Mouse (Mus musculus) kidney, adult 8-10 months (tissue): Measurements from ENCODE around the gene Pnpla7.

Experiments
- DNase-seq, 2 experiments: peaks; one replicate each; pipeline ENCODE4 v3.0.0; 2022

Pnpla7 gene

DNA sequence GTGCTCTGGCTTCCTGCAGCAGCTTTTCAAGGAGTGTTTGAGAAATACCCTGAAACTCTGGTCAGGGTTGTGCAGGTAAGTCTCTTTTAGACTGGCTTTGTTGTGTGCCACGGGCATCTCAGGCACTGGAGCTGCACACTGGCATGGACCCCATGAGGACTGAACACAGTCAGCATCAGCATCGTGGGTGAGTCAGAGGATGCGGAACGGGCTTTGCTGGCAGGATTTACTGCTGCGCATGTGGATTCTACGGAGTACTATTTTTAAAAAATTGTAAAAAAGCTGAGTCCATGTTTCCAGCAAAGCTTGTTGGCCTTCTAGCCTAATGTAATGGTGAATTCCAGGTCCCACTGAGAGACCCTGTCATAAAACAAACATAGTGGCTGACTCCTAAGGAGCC lies 19.5 kb downstream of the Pnpla7 start:
- DNase-seq, result no peak

- DNase-seq, result no peak
Measured at GRCm38 (mm10) chr2:24996471-24996870, 20.6 kb downstream of the Pnpla7 start.

- peak in 1 of 2 experiments; percentile 54 for DNase-seq
Measured at GRCm38 (mm10) chr2:25000544-25001235, 24.9 kb downstream of the Pnpla7 start.

DNA sequence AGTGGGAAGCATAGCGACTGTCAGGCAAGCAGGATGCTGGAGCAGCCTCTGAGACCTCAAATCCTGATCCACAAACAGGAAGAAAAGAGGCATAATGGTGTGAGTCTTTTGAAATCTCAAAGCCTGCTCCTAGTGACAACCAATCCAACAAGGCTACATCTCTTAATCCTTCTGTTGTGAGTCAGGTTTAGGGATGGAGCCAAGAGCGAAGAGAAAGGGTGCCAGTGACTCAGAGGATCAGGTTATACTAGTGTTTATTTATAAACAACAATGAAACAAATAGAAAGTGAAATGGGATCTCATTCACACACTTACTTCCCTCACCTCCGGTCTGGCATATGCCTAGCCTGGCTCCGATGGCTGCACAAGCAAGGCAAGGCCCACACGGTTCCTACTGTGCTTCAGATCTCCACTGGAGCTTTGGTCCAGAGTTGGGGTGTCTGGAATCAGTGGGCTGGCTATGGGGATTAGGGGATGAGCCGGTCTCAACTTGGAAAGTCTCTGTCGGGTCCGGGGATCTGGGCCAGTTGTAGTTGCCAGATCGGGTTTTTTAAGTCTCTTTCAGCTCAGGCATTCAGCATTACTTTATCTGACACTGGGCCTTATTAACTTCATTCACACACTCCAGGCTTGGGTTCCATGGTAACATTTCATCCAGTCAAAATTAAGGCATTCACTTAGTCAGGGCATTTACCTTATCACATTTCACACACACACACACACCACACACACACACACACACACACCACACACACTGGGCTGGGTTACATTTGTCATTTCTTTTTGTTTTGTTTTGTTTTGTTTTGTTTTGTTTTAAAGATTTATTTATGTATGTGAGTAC lies 28.3 kb downstream of the Pnpla7 start:
- DNase-seq, result no peak

GRCm38 (mm10) chr2:25006767-25007166 lies 30.9 kb downstream of the Pnpla7 start:
- DNase-seq, result no peak

GRCm38 (mm10) chr2:25008250-25008649 lies 32.4 kb downstream of the Pnpla7 start:
- DNase-seq, result no peak

DNA sequence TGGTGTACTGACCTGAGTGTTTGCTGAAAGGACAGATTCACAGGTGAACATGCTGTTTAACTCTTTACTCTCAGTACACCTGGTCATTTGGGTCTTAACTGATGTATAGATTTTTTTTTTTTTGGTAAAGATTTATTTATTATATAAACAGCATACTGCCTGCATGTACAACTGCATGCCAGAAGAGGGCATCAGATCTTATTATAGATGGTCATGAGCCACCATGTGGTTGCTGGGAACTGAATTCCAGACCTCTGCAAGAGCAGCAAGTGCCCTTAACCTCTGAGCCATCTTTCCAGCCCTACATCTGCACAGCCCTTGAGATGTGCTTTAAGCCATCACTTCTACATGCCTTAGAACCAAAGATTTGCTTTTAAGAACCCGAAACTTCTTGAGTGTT lies 46.8 kb downstream of the Pnpla7 start:
- no peak for DNase-seq

- DNase-seq, result no peak
Measured at GRCm38 (mm10) chr2:25025109-25025508, 49.3 kb downstream of the Pnpla7 start.

- DNase-seq, result no peak
Measured at GRCm38 (mm10) chr2:25034994-25035393, 59.2 kb downstream of the Pnpla7 start.

DNA sequence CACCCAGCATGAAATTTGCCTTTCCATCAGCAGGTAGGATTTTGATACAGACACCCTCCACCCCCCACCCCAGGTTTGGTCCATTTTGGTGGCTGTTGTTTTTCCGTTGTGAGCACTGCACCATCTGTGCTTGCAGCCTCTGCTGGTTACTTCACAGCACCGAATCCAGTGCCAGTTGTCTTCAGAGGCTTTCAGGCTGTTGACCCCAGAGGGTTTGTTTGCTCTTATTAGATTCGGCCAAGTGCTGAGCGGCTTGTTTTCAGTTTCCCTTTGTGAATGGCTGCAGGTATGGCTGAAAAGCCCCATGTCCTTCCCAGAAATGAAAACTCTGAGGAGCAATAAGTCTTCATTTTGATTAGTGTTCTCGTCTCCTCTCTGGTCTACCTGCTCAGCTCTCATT lies 64.3 kb downstream of the Pnpla7 start:
- DNase-seq, result no peak

DNA sequence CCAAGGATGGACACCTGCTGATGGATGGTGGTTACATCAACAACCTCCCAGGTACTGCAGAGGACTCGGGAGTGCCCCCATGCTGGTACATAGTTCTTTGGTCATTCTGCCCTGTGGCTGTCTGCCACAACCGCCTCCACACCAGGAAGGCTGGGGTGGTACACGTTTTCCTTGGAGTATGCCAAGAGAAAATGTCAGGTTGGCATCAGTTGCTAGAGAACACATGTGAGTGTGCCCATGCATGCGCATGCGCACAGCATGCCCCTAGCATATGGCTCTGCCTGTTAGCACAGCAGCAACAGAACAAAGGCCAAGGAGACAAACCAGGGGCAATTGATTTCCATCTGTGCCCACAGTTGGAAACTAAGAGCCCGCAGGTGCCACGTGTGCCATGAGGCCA lies 75.1 kb downstream of the Pnpla7 start:
- no peak for DNase-seq

DNA sequence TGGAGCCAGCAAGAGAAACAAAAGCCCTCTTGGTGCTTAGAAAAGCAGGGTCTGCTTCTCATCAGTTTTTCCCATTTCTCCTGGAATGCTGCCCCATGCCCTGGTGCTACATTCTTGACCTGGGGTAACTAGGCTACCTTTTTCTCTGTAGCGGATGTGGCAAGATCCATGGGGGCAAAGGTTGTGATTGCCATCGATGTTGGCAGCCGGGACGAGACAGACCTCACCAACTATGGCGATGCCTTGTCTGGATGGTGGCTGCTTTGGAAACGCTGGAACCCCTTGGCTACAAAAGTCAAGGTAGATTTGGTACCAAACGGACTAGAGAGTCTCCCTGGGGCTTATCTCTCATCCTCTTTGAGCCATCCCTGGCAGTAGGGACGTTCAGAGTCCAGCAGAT lies 75.6 kb downstream of the Pnpla7 start:
- DNase-seq, result peak; percentile 20

DNA sequence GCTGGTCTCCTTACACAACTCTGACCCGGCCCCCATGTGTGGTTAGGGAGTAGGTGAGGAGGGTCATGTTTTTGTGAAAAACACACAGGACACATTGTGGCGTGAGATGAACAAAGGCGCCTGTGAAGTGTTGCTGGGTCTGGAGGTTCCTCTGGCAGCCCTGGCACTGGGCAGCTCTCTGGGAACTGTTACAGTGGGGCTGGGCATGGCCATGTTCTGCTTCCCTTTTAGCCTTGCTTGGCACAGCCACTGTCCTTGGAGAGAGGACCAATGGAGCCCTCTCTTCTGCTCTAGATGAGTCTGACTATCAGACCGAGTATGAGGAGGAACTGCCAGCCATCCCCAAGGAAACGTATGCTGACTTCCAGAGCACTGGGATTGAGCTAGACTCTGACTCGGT lies 77.3 kb downstream of the Pnpla7 start:
- no peak for DNase-seq

GRCm38 (mm10) chr2:25054221-25055067 lies 78.6 kb downstream of the Pnpla7 start, which contains the start of gene Nsmf:
Gene Nsmf (plus strand): TSS chr2:25054355.
- DNase-seq, result peak; percentile 82 to 90

DNA sequence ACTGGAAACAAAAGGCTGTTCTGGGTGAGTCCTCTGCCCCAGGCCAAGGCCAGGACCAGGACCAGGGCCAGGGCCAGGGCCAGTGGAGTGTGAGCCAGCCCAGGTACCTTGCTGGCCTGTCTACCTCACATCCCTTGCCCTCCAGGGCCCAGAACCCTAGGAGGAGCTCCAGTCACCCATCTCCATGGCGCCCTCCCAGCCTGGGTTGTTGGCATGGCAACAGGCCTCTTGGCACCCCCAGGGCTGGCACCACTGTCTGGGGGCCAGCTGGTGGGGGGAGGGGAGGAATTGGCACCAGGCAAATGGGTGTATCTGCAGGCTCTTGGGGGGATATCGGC lies 79.2 kb downstream of the Pnpla7 start:
- DNase-seq, result peak; percentile 20 to 28

- DNase-seq, result no peak
Measured at GRCm38 (mm10) chr2:25055409-25056155, 79.7 kb downstream of the Pnpla7 start.

GRCm38 (mm10) chr2:25058926-25059325 lies 83.1 kb downstream of the Pnpla7 start:
- no peak for DNase-seq

- no peak for DNase-seq
Measured at GRCm38 (mm10) chr2:25063523-25063922, 87.7 kb downstream of the Pnpla7 start.

- no peak for DNase-seq
Measured at GRCm38 (mm10) chr2:25064285-25064684, 88.5 kb downstream of the Pnpla7 start.

DNA sequence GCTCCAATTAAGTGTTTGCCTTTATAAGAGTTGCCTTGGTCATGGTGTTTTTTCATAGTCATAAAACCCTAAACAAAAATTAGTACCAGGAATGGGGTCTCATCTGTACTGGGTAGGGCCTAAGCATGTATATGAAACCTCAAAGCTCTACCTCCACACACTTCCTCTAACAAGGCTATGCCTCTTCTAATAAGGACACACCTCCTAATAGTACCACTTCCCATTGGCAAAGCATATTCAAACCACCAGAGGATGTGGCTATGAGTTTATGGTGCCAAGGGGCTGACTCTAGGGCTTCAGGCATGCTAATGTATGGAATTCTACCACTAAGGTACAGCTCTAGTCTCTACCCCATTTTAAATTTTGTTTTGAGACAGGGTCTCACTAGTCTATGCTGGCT lies 89.7 kb downstream of the Pnpla7 start:
- DNase-seq, result no peak

GRCm38 (mm10) chr2:25066552-25066951 lies 90.7 kb downstream of the Pnpla7 start:
- DNase-seq, result no peak

DNA sequence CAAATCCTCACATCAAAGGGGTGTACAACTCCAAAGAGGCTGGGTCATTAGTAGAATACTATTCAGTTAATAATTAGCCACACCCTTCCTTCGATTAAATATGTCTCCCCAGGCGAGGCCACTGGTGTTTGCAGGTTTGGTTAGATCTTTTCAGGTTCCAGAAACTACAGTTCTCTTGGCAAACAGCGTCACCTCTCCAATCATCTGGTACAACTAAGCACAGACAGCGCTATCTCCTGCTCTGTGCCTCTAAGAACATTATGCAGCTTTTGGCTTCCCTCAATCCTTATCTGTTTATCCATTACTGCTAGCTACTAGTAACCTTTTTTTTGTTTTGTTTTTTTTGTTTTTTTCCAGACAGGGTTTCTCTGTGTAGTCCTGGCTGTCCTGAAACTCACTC lies 93.7 kb downstream of the Pnpla7 start:
- DNase-seq, result no peak

DNA sequence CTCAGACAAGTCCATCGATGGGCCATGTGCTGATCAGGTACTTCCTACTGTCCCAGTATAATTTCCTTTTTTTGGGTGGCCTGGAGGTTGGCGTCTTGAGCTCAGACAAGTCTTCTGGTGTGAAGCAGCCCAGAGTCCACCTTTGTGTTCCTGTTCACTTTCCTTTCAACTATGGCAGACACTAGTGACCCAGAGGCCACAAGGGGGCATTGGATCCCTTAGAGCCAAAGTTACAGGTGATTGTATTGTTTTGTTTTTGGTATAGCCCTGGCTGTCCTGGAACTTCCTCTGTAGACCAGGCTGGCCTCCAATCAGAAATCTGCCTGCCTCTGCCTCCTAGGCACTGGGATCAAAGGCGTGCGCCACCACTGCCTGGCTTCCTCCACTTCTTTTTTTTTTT lies 96.6 kb downstream of the Pnpla7 start:
- DNase-seq, result no peak
